Comparison of ENCODE assay signal across 27 mouse cellular contexts in genomic region chr10:42338456-42338855, GRCm38 (mm10).
DNase-seq lines count a peak whose midpoint lies in the region; ATAC-seq and TF ChIP-seq lines count a peak whose summit lies in the region.
"Had no signal": no experiment of that assay in that cellular context is flagged by ENCODE, and none has a peak within 500 bp of the region (broad histone marks: within the 10 kb centered on the region; RNA-seq: fewer than 3 reads in every experiment).

No protein-coding gene starts in this region.

- H3K27ac ChIP-seq in hindbrain, postnatal 0 days: no peak overlapping the region
- no peak overlapping the region for H3K27ac ChIP-seq in hindbrain, embryonic 12.5 days
- peak overlapping the region; percentile 71 for H3K27ac ChIP-seq in midbrain, embryonic 10.5 days (replicated peaks)
- no peak overlapping the region for H3K27ac ChIP-seq in midbrain, postnatal 0 days (ENCODE audit: low read depth, low read length)
- 0 out of 2 replicates have a peak overlapping the region, but pooled peaks have one; percentile 7 for H3K27ac ChIP-seq in midbrain, embryonic 16.5 days (ENCODE audit: low read length)
- H3K27ac ChIP-seq: embryonic facial prominence, embryonic 15.5 days; heart, adult 2 months; hindbrain, embryonic 15.5 days; intestine, embryonic 15.5 days; limb, embryonic 10.5 days; liver, embryonic 15.5 days; lung, embryonic 15.5 days; stomach, embryonic 15.5 days had no signal

- DNase-seq in hindbrain, postnatal 0 days (ENCODE audit: low spot score): no peak
- no peak for DNase-seq in midbrain, embryonic 10.5 days (ENCODE audit: low spot score)
- DNase-seq in midbrain, postnatal 0 days (ENCODE audit: low spot score): no peak
- DNase-seq in kidney, postnatal 14 days: peak; percentile 36
- no peak for DNase-seq in gastrocnemius, postnatal 25 days
- DNase-seq: adrenal gland, postnatal 25 days; cerebellum, adult 9-10 months; gastrocnemius, postnatal 36 days; heart, adult 2 months; heart, postnatal 36 days; liver; lung, postnatal 4 days; right cerebral cortex, adult 18-20 months; right cerebral cortex, postnatal 4 days; thymus, postnatal 36 days had no signal

- H3K4me2 ChIP-seq in hindbrain, postnatal 0 days (ENCODE audit: low read depth, low read length): no peak overlapping the region
- no peak overlapping the region for H3K4me2 ChIP-seq in hindbrain, embryonic 12.5 days (replicated peaks)
- no peak overlapping the region for H3K4me2 ChIP-seq in midbrain, postnatal 0 days (ENCODE audit: low read depth, low read length, poor library complexity, severe bottlenecking)
- H3K4me2 ChIP-seq in midbrain, embryonic 16.5 days (ENCODE audit: low read length): no peak overlapping the region
- H3K4me2 ChIP-seq: embryonic facial prominence, embryonic 15.5 days; hindbrain, embryonic 15.5 days; intestine, embryonic 15.5 days; liver, embryonic 15.5 days; lung, embryonic 15.5 days; stomach, embryonic 15.5 days had no signal

- no peak overlapping the region for H3K9ac ChIP-seq in hindbrain, postnatal 0 days (replicated peaks; ENCODE audit: low read length)
- no peak overlapping the region for H3K9ac ChIP-seq in hindbrain, embryonic 12.5 days
- H3K9ac ChIP-seq in midbrain, postnatal 0 days (replicated peaks; ENCODE audit: low read length, poor library complexity, severe bottlenecking): no peak overlapping the region
- H3K9ac ChIP-seq in midbrain, embryonic 16.5 days (ENCODE audit: low read depth, low read length): no peak overlapping the region
- H3K9ac ChIP-seq: embryonic facial prominence, embryonic 15.5 days; hindbrain, embryonic 15.5 days; intestine, embryonic 15.5 days; liver, embryonic 15.5 days; lung, embryonic 15.5 days; stomach, embryonic 15.5 days had no signal

- H3K27me3 ChIP-seq in hindbrain, postnatal 0 days (ENCODE audit: insufficient read depth, low read length): no peaks in the 10 kb centered on the region
- peaks cover 7% of the 10 kb centered on the region; the same call in 1 of the 2 replicates for H3K27me3 ChIP-seq in hindbrain, embryonic 12.5 days
- H3K27me3 ChIP-seq in midbrain, embryonic 10.5 days (ENCODE audit: low read depth, poor library complexity, severe bottlenecking): peaks cover 32% of the 10 kb centered on the region
- no peaks in the 10 kb centered on the region for H3K27me3 ChIP-seq in midbrain, postnatal 0 days (ENCODE audit: insufficient read depth, low read length)
- peaks cover 6% of the 10 kb centered on the region; the same call in 1 of the 2 replicates for H3K27me3 ChIP-seq in midbrain, embryonic 16.5 days (ENCODE audit: control insufficient read depth, insufficient read depth, low read depth, low read length)
- H3K27me3 ChIP-seq: embryonic facial prominence, embryonic 15.5 days; intestine, embryonic 15.5 days; liver, embryonic 15.5 days; lung, embryonic 15.5 days; stomach, embryonic 15.5 days had no signal

- ATAC-seq in hindbrain, postnatal 0 days: 0 out of 2 replicates have a peak, but pooled peaks have one; percentile 24
- ATAC-seq in hindbrain, embryonic 12.5 days (ENCODE audit: low FRiP score): no peak
- ATAC-seq in midbrain, postnatal 0 days (ENCODE audit: low FRiP score): no peak
- no peak for ATAC-seq in midbrain, embryonic 16.5 days
- ATAC-seq in erythroid progenitor cell, adult 5-6 weeks (replicated peaks; ENCODE audit: low FRiP score, poor library complexity, severe bottlenecking): no peak
- ATAC-seq: CD4-positive, CD25-positive, alpha-beta regulatory T cell, adult 4 months; intestine, embryonic 15.5 days had no signal

- 40% methylated on average over 9 of the region's 9 CpGs for WGBS in hindbrain, postnatal 0 days
- WGBS in hindbrain, embryonic 12.5 days: 66% methylated on average over 9 of the region's 9 CpGs
- WGBS in midbrain, embryonic 10.5 days: 38% methylated on average over 9 of the region's 9 CpGs
- 36% methylated on average over 9 of the region's 9 CpGs for WGBS in midbrain, postnatal 0 days
- 28% methylated on average over 9 of the region's 9 CpGs for WGBS in midbrain, embryonic 16.5 days

- no peaks in the 10 kb centered on the region for H3K9me3 ChIP-seq in hindbrain, postnatal 0 days (ENCODE audit: low read length)
- no peaks in the 10 kb centered on the region for H3K9me3 ChIP-seq in hindbrain, embryonic 12.5 days (replicated peaks)
- H3K9me3 ChIP-seq in midbrain, embryonic 10.5 days (replicated peaks): no peaks in the 10 kb centered on the region
- H3K9me3 ChIP-seq in midbrain, postnatal 0 days (ENCODE audit: low read length): no peaks in the 10 kb centered on the region
- H3K9me3 ChIP-seq in midbrain, embryonic 16.5 days (replicated peaks; ENCODE audit: control insufficient read depth, low read length, poor library complexity, severe bottlenecking): no peaks in the 10 kb centered on the region
- H3K9me3 ChIP-seq: embryonic facial prominence, embryonic 15.5 days; hindbrain, embryonic 15.5 days; intestine, embryonic 15.5 days; limb, embryonic 10.5 days; liver, embryonic 15.5 days; lung, embryonic 15.5 days; stomach, embryonic 15.5 days had no signal

- H3K4me1 ChIP-seq in hindbrain, postnatal 0 days (ENCODE audit: insufficient read depth, low read length): 0 out of 2 replicates have a peak, but pooled peaks cover 4% of the 10 kb centered on the region
- H3K4me1 ChIP-seq in hindbrain, embryonic 12.5 days: peaks cover 17% of the 10 kb centered on the region
- H3K4me1 ChIP-seq in midbrain, embryonic 10.5 days: peaks cover 55% of the 10 kb centered on the region
- peaks cover 14% of the 10 kb centered on the region for H3K4me1 ChIP-seq in midbrain, postnatal 0 days (ENCODE audit: insufficient read depth, low read length)
- H3K4me1 ChIP-seq in midbrain, embryonic 16.5 days (ENCODE audit: control insufficient read depth, insufficient read depth, low read length): peaks cover 27% of the 10 kb centered on the region
- H3K4me1 ChIP-seq: embryonic facial prominence, embryonic 15.5 days; intestine, embryonic 15.5 days; limb, embryonic 10.5 days; lung, embryonic 15.5 days; stomach, embryonic 15.5 days had no signal

- H3K4me3 ChIP-seq in hindbrain, postnatal 0 days (ENCODE audit: low read length): no peak overlapping the region
- H3K4me3 ChIP-seq in hindbrain, embryonic 12.5 days: no peak overlapping the region
- H3K4me3 ChIP-seq in midbrain, embryonic 10.5 days: no peak overlapping the region
- H3K4me3 ChIP-seq in midbrain, postnatal 0 days (ENCODE audit: low read depth, low read length): no peak overlapping the region
- no peak overlapping the region for H3K4me3 ChIP-seq in midbrain, embryonic 16.5 days (ENCODE audit: low read depth, low read length)
- H3K4me3 ChIP-seq: embryonic facial prominence, embryonic 15.5 days; heart, adult 2 months; hindbrain, embryonic 15.5 days; intestine, embryonic 15.5 days; limb, embryonic 10.5 days; liver, embryonic 15.5 days; lung, embryonic 15.5 days; myocyte; stomach, embryonic 15.5 days had no signal

- no peaks in the 10 kb centered on the region for H3K36me3 ChIP-seq in hindbrain, postnatal 0 days (ENCODE audit: insufficient read depth, low read length)
- H3K36me3 ChIP-seq in hindbrain, embryonic 12.5 days: no peaks in the 10 kb centered on the region
- no peaks in the 10 kb centered on the region for H3K36me3 ChIP-seq in midbrain, embryonic 10.5 days
- no peaks in the 10 kb centered on the region for H3K36me3 ChIP-seq in midbrain, postnatal 0 days (ENCODE audit: insufficient read depth, low read length)
- no peaks in the 10 kb centered on the region for H3K36me3 ChIP-seq in midbrain, embryonic 16.5 days (ENCODE audit: control insufficient read depth, insufficient read depth, low read length)
- H3K36me3 ChIP-seq: embryonic facial prominence, embryonic 15.5 days; hindbrain, embryonic 15.5 days; intestine, embryonic 15.5 days; limb, embryonic 10.5 days; liver, embryonic 15.5 days; lung, embryonic 15.5 days; stomach, embryonic 15.5 days had no signal

- TF ChIP-seq CTCF in hindbrain, postnatal 0 days (IDR thresholded peaks at IDR 0.05; ENCODE audit: low read depth): no peak
- no peak for TF ChIP-seq CTCF in midbrain, postnatal 0 days (IDR thresholded peaks at IDR 0.05)

Comparison
In these comparisons a context has a peak if more than half of its experiments do, and no peak if none do; other contexts are left out.
1. H3K27ac ChIP-seq: peak in midbrain, embryonic 10.5 days (single experiment) and midbrain, embryonic 16.5 days (single experiment); none in hindbrain, postnatal 0 days (single experiment), hindbrain, embryonic 12.5 days (single experiment) and midbrain, postnatal 0 days (single experiment).